Mouse (Mus musculus): Measurements from ENCODE around the gene Klf3. TPM values are rescaled to one million over a fixed set of nuclear protein-coding genes. Genes with fewer than 3 reads are reported as not detected.
A peak's percentile ranks its signal among the peaks of the same experiment; 100 is the strongest.

The Klf3 gene
- polyA plus RNA-seq (2015; fragmentation: Nextera tagmentation; extraction: Ambion mirVana), result 44.3 and 53.3 TPM in 2 replicates

DNA sequence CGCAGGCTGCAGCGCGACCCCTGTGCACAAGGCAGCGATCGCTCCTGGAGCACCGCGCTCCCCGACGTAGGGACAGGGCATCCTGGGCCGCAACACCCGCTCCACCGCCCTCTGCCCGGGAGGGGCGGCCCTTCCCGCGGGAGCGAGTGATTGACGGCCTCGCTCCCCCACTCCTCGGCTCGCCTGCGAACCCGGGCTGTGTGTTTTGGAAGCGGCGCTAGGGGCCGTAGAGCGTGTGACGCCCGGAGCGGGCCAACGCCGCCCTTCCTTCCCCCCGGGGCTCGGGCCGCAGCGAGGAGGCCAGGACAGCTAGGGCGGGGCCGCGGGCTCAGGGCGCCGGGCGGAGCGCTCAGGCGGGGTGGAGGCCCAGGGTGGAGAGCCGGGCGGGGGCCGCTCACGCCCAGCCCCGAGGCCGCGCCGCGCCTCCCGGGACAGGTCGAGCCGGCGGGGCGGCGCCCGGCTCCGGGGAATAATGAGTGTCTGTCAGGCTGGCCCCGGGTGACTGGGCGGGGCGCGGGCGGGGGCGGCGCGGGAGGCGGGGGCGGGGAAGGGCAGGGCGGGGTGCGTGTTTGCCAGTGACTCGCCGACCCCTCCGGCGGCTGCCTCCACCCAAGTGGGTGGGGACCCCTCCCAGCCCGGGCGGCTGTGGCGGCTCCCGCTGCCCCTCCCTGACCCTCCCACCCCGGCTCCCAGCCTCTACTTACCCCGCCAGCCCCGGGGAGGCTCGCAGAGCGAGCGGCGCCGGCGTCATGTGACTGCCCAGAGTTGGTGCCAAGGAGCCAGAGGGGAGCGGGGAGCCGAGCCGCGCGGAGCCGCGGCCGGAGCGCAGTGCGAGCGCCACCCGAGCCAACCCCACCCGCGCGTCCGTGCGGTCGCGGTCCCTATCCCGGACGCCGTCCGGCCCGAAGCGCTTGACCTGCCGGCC, at the start of gene Klf3:
Klf3 (plus strand) TSS at position 594 of the 925 bp plus-strand sequence.
- WGBS, result 0% methylated on average over 76 of the region's 116 CpGs
- no peaks in the 10 kb centered on the region for H3K9me3 ChIP-seq (replicated peaks)
- H3K4me1 ChIP-seq (replicated peaks), result peaks cover 30% of the 10 kb centered on the region
- no peaks in the 10 kb centered on the region for H3K36me3 ChIP-seq
- ATAC-seq (replicated peaks; ENCODE audit: insufficient number of reproducible peaks, insufficient read depth, low FRiP score, low read depth), result peak; percentile 93
- peak within 1 kb of the TSS; percentile 75 for H3K4me2 ChIP-seq
- peak within 1 kb of the TSS; percentile 97 for H3K27ac ChIP-seq
- H3K9ac ChIP-seq, result peak within 1 kb of the TSS; percentile 89
- H3K4me3 ChIP-seq, result peak within 1 kb of the TSS; percentile 96
- H3K27me3 ChIP-seq, result no peaks in the 10 kb centered on the region

GRCm38 (mm10) chr5:64762295-64762694, 40.9 kb upstream of the Klf3 start:
- Histone ChIP-seq H3K4me3 (no peak overlapping the region), H3K27me3 (no peaks in the 10 kb centered on the region), H3K4me2 (no peak overlapping the region), H3K9ac (no peak overlapping the region), H3K36me3 (no peaks in the 10 kb centered on the region), H3K4me1 (replicated peaks) (no peaks in the 10 kb centered on the region), H3K9me3 (replicated peaks) (no peaks in the 10 kb centered on the region), H3K27ac (no peak overlapping the region)
- no peak for ATAC-seq (replicated peaks; ENCODE audit: insufficient number of reproducible peaks, insufficient read depth, low FRiP score, low read depth)
- 83% methylated on average over 4 of the region's 4 CpGs for WGBS

DNA sequence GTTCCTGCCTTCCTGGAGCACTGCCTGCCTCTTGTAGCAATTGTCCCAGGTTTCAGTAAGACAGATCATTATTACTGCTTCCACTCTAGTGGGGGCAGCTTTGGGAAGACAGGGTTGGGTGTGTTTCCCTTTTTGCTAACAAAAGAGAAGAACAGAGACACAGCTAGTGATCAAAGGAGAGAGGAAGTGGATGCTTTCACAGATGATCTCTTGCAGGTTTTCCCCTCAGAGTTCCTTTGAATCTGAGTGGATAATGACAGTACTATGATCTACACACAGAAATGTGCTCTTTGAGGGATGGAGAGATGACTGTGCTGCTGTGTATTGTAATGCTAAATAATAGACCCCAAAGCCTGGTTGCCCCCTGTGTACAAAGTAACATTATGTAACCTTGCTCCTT, 38.7 kb upstream of the Klf3 start:
- no peaks in the 10 kb centered on the region for H3K27me3 ChIP-seq
- H3K4me1 ChIP-seq (replicated peaks), result no peaks in the 10 kb centered on the region
- H3K4me2 ChIP-seq, result no peak overlapping the region
- H3K4me3 ChIP-seq, result no peak overlapping the region
- no peak overlapping the region for H3K9ac ChIP-seq
- no peaks in the 10 kb centered on the region for H3K9me3 ChIP-seq (replicated peaks)
- no peaks in the 10 kb centered on the region for H3K36me3 ChIP-seq
- ATAC-seq (replicated peaks; ENCODE audit: insufficient number of reproducible peaks, insufficient read depth, low FRiP score, low read depth), result no peak
- no peak overlapping the region for H3K27ac ChIP-seq

- H3K4me3 ChIP-seq, result no peak overlapping the region
- no peaks in the 10 kb centered on the region for H3K27me3 ChIP-seq
- H3K27ac ChIP-seq, result no peak overlapping the region
- no peaks in the 10 kb centered on the region for H3K36me3 ChIP-seq
- no peak for ATAC-seq (replicated peaks; ENCODE audit: insufficient number of reproducible peaks, insufficient read depth, low FRiP score, low read depth)
- H3K9me3 ChIP-seq (replicated peaks), result no peaks in the 10 kb centered on the region
- no peaks in the 10 kb centered on the region for H3K4me1 ChIP-seq (replicated peaks)
- WGBS, result 88% methylated on average over 1 of the region's 1 CpGs
- no peak overlapping the region for H3K4me2 ChIP-seq
- no peak overlapping the region for H3K9ac ChIP-seq
Observed at GRCm38 (mm10) chr5:64765765-64766164, 37.4 kb upstream of the Klf3 start.

DNA sequence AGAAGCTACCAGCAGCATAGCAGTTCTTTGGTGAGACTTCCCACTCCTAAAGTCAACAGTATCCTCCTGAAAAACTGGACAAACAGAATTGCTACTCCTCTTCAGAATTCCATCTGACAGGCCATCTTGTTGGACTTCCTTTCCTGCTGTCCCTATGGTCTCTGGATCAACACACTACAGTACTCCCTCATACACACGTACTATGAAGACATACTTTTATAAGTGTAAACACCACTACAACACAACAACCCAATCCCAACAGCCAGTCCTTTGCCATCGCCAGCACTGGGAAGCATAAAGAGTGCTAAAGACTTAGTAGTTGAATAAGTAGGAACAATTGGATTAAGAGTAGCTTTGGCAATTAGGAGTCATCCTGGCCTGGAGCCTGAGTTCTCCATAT, 36.6 kb upstream of the Klf3 start:
- Histone ChIP-seq H3K9me3 (replicated peaks) (no peaks in the 10 kb centered on the region), H3K27me3 (no peaks in the 10 kb centered on the region), H3K4me3 (no peak overlapping the region), H3K4me2 (no peak overlapping the region), H3K36me3 (no peaks in the 10 kb centered on the region), H3K9ac (no peak overlapping the region), H3K27ac (no peak overlapping the region), H3K4me1 (replicated peaks) (no peaks in the 10 kb centered on the region)
- ATAC-seq (replicated peaks; ENCODE audit: insufficient number of reproducible peaks, insufficient read depth, low FRiP score, low read depth), result no peak
- WGBS, result 90% methylated on average over 2 of the region's 2 CpGs

DNA sequence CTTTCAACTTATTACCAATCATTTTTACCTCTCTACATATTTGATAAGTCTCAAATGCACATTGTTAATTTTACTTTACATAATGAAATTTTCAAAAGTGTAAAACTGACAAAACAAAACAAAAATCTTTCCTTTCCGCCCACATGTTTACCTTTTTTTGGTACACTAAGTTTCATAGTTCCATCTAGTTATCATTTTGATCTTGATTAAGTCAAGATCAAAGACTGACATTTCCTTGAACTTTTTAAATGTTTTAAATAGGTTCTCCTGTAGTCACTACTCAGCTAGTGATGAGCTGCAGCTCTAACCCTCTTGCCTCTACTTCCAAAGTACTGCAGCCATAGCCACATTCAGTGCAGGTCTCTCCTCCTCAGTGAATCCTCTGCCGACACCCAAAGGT, 31.6 kb upstream of the Klf3 start:
- ATAC-seq (replicated peaks; ENCODE audit: insufficient number of reproducible peaks, insufficient read depth, low FRiP score, low read depth), result no peak
- Histone ChIP-seq H3K4me1 (replicated peaks) (no peaks in the 10 kb centered on the region), H3K27ac (no peak overlapping the region), H3K4me2 (no peak overlapping the region), H3K27me3 (no peaks in the 10 kb centered on the region), H3K9me3 (replicated peaks) (no peaks in the 10 kb centered on the region), H3K36me3 (no peaks in the 10 kb centered on the region), H3K4me3 (no peak overlapping the region), H3K9ac (no peak overlapping the region)
- WGBS, result 83% methylated on average over 2 of the region's 2 CpGs

- ATAC-seq (replicated peaks; ENCODE audit: insufficient number of reproducible peaks, insufficient read depth, low FRiP score, low read depth), result no peak
- no peak overlapping the region for H3K4me2 ChIP-seq
- no peak overlapping the region for H3K4me3 ChIP-seq
- no peak overlapping the region for H3K27ac ChIP-seq
- no peaks in the 10 kb centered on the region for H3K9me3 ChIP-seq (replicated peaks)
- 71% methylated on average over 5 of the region's 5 CpGs for WGBS
- no peaks in the 10 kb centered on the region for H3K36me3 ChIP-seq
- no peaks in the 10 kb centered on the region for H3K4me1 ChIP-seq (replicated peaks)
- no peak overlapping the region for H3K9ac ChIP-seq
- H3K27me3 ChIP-seq, result no peaks in the 10 kb centered on the region
Observed at GRCm38 (mm10) chr5:64778211-64778610, 25.0 kb upstream of the Klf3 start.

DNA sequence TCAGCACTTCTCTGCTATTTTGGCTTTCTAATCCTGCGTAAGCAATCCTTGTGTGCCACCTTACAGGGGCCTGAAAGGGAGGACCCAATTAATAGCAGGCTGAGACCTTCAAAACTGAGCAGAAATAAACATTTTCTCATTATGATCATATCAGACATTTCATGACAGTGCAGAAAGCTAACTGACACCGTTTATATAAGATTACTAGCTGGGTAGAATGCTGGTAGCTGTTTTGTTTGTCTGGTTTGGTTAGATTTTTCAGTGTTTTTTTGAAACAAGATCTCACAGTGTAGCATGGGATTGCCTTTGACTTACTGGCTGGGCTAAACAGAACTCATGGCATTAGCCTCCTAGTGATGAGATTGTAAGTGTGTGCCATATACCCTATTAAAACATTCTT, 23.9 kb upstream of the Klf3 start:
- H3K36me3 ChIP-seq, result no peaks in the 10 kb centered on the region
- no peak overlapping the region for H3K27ac ChIP-seq
- 67% methylated on average over 2 of the region's 2 CpGs for WGBS
- H3K4me1 ChIP-seq (replicated peaks), result no peaks in the 10 kb centered on the region
- H3K27me3 ChIP-seq, result no peaks in the 10 kb centered on the region
- H3K9ac ChIP-seq, result no peak overlapping the region
- ATAC-seq (replicated peaks; ENCODE audit: insufficient number of reproducible peaks, insufficient read depth, low FRiP score, low read depth), result no peak
- no peaks in the 10 kb centered on the region for H3K9me3 ChIP-seq (replicated peaks)
- no peak overlapping the region for H3K4me2 ChIP-seq
- no peak overlapping the region for H3K4me3 ChIP-seq

- no peaks in the 10 kb centered on the region for H3K4me1 ChIP-seq (replicated peaks)
- H3K4me2 ChIP-seq, result no peak overlapping the region
- no peaks in the 10 kb centered on the region for H3K36me3 ChIP-seq
- H3K27me3 ChIP-seq, result no peaks in the 10 kb centered on the region
- H3K4me3 ChIP-seq, result no peak overlapping the region
- H3K9ac ChIP-seq, result no peak overlapping the region
- H3K9me3 ChIP-seq (replicated peaks), result no peaks in the 10 kb centered on the region
- ATAC-seq (replicated peaks; ENCODE audit: insufficient number of reproducible peaks, insufficient read depth, low FRiP score, low read depth), result no peak
- WGBS, result 51% methylated on average over 7 of the region's 7 CpGs
- no peak overlapping the region for H3K27ac ChIP-seq
Observed at GRCm38 (mm10) chr5:64780778-64781177, 22.4 kb upstream of the Klf3 start.

- no peak for ATAC-seq (replicated peaks; ENCODE audit: insufficient number of reproducible peaks, insufficient read depth, low FRiP score, low read depth)
- Histone ChIP-seq H3K9me3 (replicated peaks) (no peaks in the 10 kb centered on the region), H3K27ac (no peak overlapping the region), H3K4me1 (replicated peaks) (no peaks in the 10 kb centered on the region), H3K4me2 (no peak overlapping the region), H3K27me3 (no peaks in the 10 kb centered on the region), H3K9ac (no peak overlapping the region), H3K4me3 (no peak overlapping the region), H3K36me3 (no peaks in the 10 kb centered on the region)
- 97% methylated on average over 1 of the region's 1 CpGs for WGBS
Observed at GRCm38 (mm10) chr5:64788175-64788574, 15.0 kb upstream of the Klf3 start.

GRCm38 (mm10) chr5:64798209-64798608, 5.0 kb upstream of the Klf3 start:
- no peak for ATAC-seq (replicated peaks; ENCODE audit: insufficient number of reproducible peaks, insufficient read depth, low FRiP score, low read depth)
- Histone ChIP-seq H3K36me3 (no peaks in the 10 kb centered on the region), H3K4me2 (no peak overlapping the region), H3K9me3 (replicated peaks) (no peaks in the 10 kb centered on the region), H3K27me3 (no peaks in the 10 kb centered on the region), H3K4me3 (no peak overlapping the region), H3K27ac (no peak overlapping the region), H3K9ac (no peak overlapping the region), H3K4me1 (replicated peaks) (0 out of 2 replicates have a peak, but pooled peaks cover 2% of the 10 kb centered on the region)
- 76% methylated on average over 4 of the region's 4 CpGs for WGBS

DNA sequence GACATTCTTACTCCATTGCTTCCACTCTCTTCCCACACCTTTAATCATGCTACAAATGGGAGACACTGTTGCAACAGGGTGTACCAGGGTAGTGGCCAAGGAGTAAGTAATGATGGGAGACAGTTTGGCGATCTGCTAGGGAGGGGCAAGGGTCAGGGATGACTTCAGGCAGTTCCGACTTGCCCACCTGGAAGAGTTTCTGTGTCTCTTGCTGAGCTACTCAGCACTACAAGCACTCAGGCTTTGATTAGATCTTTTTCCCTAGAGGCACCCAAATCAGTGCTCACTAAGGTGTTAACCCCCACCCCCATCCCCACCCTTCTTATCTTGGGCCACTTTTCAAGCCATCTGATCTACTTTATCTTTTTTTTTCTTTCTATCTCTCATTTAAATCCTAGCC, 1.6 kb upstream of the Klf3 start:
- Histone ChIP-seq H3K4me2 (no peak overlapping the region), H3K4me1 (replicated peaks) (peaks cover 20% of the 10 kb centered on the region), H3K4me3 (no peak overlapping the region), H3K9ac (no peak overlapping the region), H3K9me3 (replicated peaks) (no peaks in the 10 kb centered on the region), H3K27me3 (no peaks in the 10 kb centered on the region), H3K36me3 (no peaks in the 10 kb centered on the region), H3K27ac (no peak overlapping the region)
- no peak for ATAC-seq (replicated peaks; ENCODE audit: insufficient number of reproducible peaks, insufficient read depth, low FRiP score, low read depth)
- WGBS, result 75% methylated on average over 2 of the region's 2 CpGs
